Mouse (Mus musculus): Measurements from ENCODE around the gene Tgfbr2.

DNA sequence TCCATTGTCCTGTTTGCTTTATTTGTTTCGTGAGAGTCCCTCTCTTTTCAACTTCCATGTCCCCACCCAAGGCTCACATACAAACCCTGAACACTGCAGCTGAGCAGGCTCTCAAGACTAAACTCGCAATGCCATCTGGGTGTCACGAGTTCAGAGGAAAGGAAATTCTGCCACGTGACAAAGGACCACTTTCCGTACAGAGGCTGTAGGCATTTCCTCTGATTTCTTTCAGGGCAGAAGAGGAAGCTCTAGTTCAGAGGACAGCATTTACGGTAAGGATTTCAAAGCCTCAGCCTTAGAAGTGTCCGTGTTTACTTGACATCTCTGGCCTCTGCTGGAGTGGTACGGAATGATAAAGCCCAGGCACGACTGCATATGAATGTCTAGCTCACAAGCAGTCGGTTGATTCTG lies 29.9 kb downstream of the Tgfbr2 start:
- TF ChIP-seq CTCF (IDR thresholded peaks at IDR 0.05; ENCODE audit: borderline replicate concordance, insufficient read depth, low read length) (no peak), POLR2A (IDR thresholded peaks at IDR 0.05; ENCODE audit: low read depth, low read length) (no peak)

All from embryonic fibroblast, embryonic 13.5 days (primary cell).